Mouse (Mus musculus) erythroblast, embryonic 14.5 days (primary cell): ENCODE measurements around the gene Shld2. TPM values are rescaled to one million over a fixed set of nuclear protein-coding genes. Genes with fewer than 3 reads are reported as not detected.

Experiments
- H3K27me3 ChIP-seq: 2 replicates; pipeline ENCODE4 v1.6.1; 2012; ENCODE audit warnings: inconsistent platforms; ENCODE audit not compliant: control insufficient read depth
- H3K36me3 ChIP-seq: 2 replicates; pipeline ENCODE4 v1.6.1; 2012; ENCODE audit warnings: mild to moderate bottlenecking, inconsistent platforms; ENCODE audit not compliant: control insufficient read depth
- H3K4me1 ChIP-seq: 2 replicates; pipeline ENCODE4 v1.6.1; 2012; ENCODE audit warnings: inconsistent platforms; ENCODE audit not compliant: control insufficient read depth
- H3K4me3 ChIP-seq: replicated peaks from 2 replicates; pipeline ENCODE3; 2012; ENCODE audit warnings: moderate library complexity, mild to moderate bottlenecking, inconsistent platforms
- H3K9me3 ChIP-seq: 2 replicates; pipeline ENCODE4 v1.6.1; 2012; ENCODE audit warnings: low read length, inconsistent platforms, mixed read lengths; ENCODE audit not compliant: control insufficient read depth
- GATA1 ChIP-seq: IDR thresholded peaks from 2 replicates; pipeline ENCODE4 v1.6.1; 2012; ENCODE audit warnings: low read length, inconsistent platforms, mixed read lengths
- TAL1 ChIP-seq: IDR thresholded peaks from 3 replicates; pipeline ENCODE4 v1.6.1; 2012; ENCODE audit warnings: low read length, inconsistent platforms, mixed read lengths
- polyA plus RNA-seq: library from polyadenylated mRNA; stranded (reverse); fragments of >175 nt; gene quantifications from 2 replicates; pipeline ENCODE4 v1.2.3, GENCODE M21; 2012

Gene Shld2
- polyA plus RNA-seq, 1 experiment, result 0.03 TPM

DNA sequence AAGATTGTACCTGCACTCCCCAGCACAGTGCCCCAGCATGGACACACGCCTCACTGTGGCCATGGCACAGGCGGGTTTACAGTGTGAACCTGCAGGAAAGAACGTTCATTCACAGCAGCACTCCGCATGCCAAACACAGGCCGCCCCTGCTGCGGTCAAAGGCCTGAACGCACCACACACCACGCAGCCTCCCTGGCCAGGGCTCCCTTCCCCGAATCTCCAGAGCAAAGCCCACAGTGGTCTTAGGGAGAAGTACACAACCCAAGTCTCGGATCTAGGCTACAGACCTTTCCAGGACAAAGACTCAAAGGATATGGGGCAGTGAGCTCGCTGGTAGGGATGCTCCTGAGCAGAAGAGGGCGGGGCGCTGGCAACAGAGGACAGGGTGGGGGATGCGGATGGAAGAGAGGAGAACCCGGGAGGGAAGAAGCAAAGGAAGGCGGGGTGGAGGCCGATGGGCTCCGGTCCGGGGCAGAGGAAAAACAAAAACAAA is 109.5 kb downstream of the Shld2 start:
- Histone ChIP-seq H3K36me3 (no peaks in the 10 kb centered on the region), H3K4me1 (peaks cover 4% of the 10 kb centered on the region), H3K4me3 (peak overlapping the region; percentile 53), H3K9me3 (no peaks in the 10 kb centered on the region), H3K27me3 (peaks cover 41% of the 10 kb centered on the region)
- TF ChIP-seq TAL1 (no peak), GATA1 (no peak)

DNA sequence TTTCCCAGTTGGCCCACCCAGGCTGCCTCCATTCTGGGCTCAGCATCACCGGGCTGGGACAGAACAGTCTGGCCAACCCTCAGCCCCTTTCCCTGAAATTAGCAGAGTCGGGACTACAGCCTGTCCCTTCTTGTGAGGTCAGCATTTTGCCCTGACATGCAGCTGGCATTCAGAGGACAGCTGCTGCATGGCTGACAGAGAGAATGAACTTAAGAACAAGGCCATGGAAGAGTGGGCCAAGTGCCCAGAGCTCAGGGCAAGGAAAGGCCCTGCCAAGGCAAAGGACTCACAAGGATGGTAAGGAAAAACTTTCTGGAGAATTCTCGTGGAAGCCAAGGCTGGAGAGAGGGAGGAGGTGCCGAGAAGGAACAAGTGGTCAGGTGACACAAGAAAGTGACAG is 113.6 kb downstream of the Shld2 start:
- Histone ChIP-seq H3K27me3 (peaks cover 25% of the 10 kb centered on the region), H3K36me3 (no peaks in the 10 kb centered on the region)
- TF ChIP-seq GATA1, result no peak
- no peak for TF ChIP-seq TAL1

DNA sequence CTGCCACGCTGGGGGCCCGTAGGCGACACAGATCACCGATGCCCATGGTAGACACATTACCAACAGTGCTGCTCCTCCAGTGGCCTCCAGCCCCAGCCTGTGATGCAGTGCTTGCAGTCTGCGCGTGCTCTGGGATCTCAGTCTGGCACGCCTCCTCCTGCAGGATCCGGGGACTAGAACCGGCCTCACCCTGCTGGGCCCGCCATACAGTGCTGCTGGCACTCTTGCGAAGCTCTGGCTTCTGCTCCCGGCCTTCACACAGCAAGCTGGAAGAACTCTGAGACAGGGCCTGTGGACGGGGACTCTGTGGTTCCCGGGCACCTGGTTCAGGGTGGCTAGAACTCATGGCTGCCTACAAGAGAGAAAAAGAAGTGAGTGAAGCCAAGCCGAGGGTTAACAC is 114.8 kb downstream of the Shld2 start:
- Histone ChIP-seq H3K4me3 (no peak overlapping the region), H3K27me3 (peaks cover 14% of the 10 kb centered on the region), H3K9me3 (no peaks in the 10 kb centered on the region), H3K4me1 (peaks cover 12% of the 10 kb centered on the region), H3K36me3 (no peaks in the 10 kb centered on the region)
- no peak for TF ChIP-seq GATA1
- TF ChIP-seq TAL1, result no peak

More for the DNA sequence above, 113.6 kb downstream of the Shld2 start:
- Histone ChIP-seq H3K9me3 (no peaks in the 10 kb centered on the region), H3K4me1 (peaks cover 4% of the 10 kb centered on the region), H3K4me3 (no peak overlapping the region)

DNA sequence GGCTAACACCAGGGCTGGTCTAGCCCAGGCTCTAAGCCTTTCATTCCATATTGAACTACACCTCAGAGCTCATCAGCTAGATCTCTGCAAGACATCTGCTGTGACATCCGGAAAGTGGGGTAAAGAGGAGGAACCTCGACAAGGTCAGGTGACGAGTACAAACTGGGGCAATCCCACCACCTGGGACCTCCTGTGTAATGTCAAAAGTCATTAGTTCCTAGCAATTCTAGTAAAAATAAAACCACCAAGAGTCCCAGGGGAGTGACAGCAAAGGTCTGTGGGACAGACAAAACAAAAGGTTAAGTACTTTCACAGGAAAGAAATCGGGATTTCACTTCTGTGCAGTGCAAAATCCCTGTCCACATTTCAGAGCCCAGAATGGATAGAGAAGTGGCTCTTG is 116.4 kb downstream of the Shld2 start:
- Histone ChIP-seq H3K4me3 (no peak overlapping the region), H3K4me1 (peaks cover 28% of the 10 kb centered on the region), H3K36me3 (no peaks in the 10 kb centered on the region), H3K9me3 (no peaks in the 10 kb centered on the region), H3K27me3 (no peaks in the 10 kb centered on the region)
- TF ChIP-seq TAL1 (no peak), GATA1 (no peak)

DNA sequence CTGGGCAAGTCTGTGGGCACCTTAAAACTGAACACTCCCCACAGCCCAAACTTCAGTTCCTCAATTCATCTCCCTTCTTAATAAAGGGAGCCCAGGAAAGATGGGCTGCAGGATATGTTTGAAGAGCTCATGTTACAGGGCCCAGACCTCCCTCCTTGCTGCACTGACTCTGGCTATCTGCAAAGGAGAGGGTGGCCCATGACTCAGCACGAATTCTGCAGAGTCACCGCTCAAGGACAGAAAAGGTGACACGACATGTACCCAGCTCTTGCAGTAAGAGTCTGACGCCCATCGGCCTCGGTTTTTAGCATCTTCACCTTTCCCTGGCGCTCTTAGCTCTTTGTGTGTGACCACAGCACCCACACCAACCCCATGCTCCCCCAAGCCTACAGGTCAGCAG is 119.9 kb downstream of the Shld2 start:
- TF ChIP-seq TAL1 (no peak), GATA1 (no peak)
- peaks cover 31% of the 10 kb centered on the region for H3K4me1 ChIP-seq
- no peaks in the 10 kb centered on the region for H3K36me3 ChIP-seq
- no peak overlapping the region for H3K4me3 ChIP-seq
- H3K9me3 ChIP-seq, result no peaks in the 10 kb centered on the region
- no peaks in the 10 kb centered on the region for H3K27me3 ChIP-seq

DNA sequence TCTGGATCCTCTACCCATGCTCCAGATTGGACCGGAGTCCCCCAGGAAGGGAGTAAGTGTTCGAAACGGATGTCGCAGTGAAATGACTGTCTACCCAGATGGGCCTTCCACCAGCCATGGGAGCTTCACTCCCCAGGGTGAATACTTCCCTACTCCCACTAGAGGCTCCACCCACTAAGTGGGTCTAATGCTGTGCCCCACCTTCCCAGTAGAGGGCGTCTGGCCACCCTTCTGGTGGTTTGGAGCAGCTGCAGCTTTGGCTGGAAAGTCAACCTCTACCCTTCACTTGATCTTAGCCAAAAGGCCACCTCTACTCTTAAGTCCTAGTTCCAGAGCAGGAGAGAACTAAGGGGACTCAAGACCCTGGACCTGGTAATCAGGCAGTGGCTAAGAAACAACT is 121.7 kb downstream of the Shld2 start:
- no peaks in the 10 kb centered on the region for H3K27me3 ChIP-seq
- no peak for TF ChIP-seq TAL1
- TF ChIP-seq GATA1, result no peak
- H3K4me1 ChIP-seq, result peaks cover 31% of the 10 kb centered on the region
- H3K36me3 ChIP-seq, result no peaks in the 10 kb centered on the region
- H3K9me3 ChIP-seq, result no peaks in the 10 kb centered on the region
- no peak overlapping the region for H3K4me3 ChIP-seq

Other genes starting within 250 kb of the Shld2 start
- not detected in 2 replicates for gene Anxa8, start 224.5 kb downstream of the Shld2 start, polyA plus RNA-seq
- gene A630023A22Rik, start 207.7 kb downstream of the Shld2 start, polyA plus RNA-seq, result not detected in 2 replicates
- gene Npy4r, start 158.0 kb downstream of the Shld2 start, polyA plus RNA-seq, result not detected in 2 replicates
- not detected in 2 replicates for gene Gprin2, start 108.8 kb downstream of the Shld2 start, polyA plus RNA-seq
- not detected in 2 replicates for gene Syt15, start 90.9 kb downstream of the Shld2 start, polyA plus RNA-seq
- gene Glud1, start 234 bp upstream of the Shld2 start, polyA plus RNA-seq, result 0.44 and 0.87 TPM in 2 replicates
- not detected in 2 replicates for gene Fam25c, start 44.9 kb upstream of the Shld2 start, polyA plus RNA-seq
- not detected in 2 replicates for gene Sncg, start 64.3 kb upstream of the Shld2 start, polyA plus RNA-seq
- 0.01 TPM in 1 of 2 replicates, not detected in the other for gene Mmrn2, start 65.0 kb upstream of the Shld2 start, polyA plus RNA-seq
- not detected in 2 replicates for gene Bmpr1a, start 192.8 kb upstream of the Shld2 start, polyA plus RNA-seq
- gene 9230112D13Rik, start 212.3 kb upstream of the Shld2 start, polyA plus RNA-seq, result 0.05 TPM in 1 of 2 replicates, not detected in the other